Comparison of ENCODE assay signal across 8 mouse cellular contexts in the genomic region with DNA sequence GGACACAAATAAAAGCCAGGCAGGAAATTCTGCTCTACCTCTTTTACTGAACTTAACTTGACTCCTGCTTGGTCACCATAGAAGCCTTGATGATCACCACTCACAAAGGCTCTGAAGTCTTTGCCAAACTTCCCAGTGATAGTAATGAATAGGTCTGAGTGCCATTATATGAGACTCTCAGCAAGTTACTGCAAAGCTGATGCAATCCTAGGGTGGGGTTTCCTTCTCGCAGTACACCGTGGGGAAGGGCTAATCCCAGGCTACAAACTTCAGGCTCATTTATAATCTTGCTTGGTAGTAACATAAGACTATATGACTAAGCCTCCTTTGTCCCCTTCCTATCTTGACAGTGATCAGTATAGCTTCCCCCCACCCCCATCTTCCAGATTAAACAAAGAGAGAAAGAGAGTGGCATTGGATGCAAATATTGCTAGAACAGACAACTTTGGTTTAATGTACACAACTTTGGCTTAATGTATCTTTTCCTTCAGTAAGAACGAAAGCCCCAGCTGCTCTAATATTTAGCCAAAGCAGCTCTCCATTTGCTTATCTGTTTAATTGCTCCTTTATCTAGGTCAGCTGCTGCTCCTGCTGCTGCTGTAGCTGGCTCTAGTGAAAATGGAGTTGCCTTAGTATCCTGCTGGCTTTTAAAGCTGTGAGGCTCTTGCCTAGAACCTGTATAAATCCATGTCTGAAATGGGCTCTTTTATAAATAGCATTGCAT.
DNase-seq lines count a peak whose midpoint lies in the region; ATAC-seq and TF ChIP-seq lines count a peak whose summit lies in the region.
"Had no signal": no experiment of that assay in that cellular context is flagged by ENCODE, and none has a peak within 500 bp of the region (broad histone marks: within the 10 kb centered on the region; RNA-seq: fewer than 3 reads in every experiment).

No protein-coding gene starts in this region.

- no peak overlapping the region for H3K9ac ChIP-seq in kidney, embryonic 16.5 days (replicated peaks; ENCODE audit: low read length)
- H3K9ac ChIP-seq in hindbrain, postnatal 0 days (replicated peaks; ENCODE audit: low read length): no peak overlapping the region

- ATAC-seq in kidney, embryonic 16.5 days (ENCODE audit: low FRiP score, low TSS enrichment): no peak
- ATAC-seq in hindbrain, postnatal 0 days: 0 out of 2 replicates have a peak, but pooled peaks have one; percentile 45
- ATAC-seq: inflammation-experienced regulatory T-cells, adult 6 months had no signal

- peak overlapping the region; percentile 18; the same call in 1 of the 2 replicates for H3K27ac ChIP-seq in kidney, embryonic 16.5 days (ENCODE audit: low read length)
- peak overlapping the region; percentile 41; the same call in 1 of the 2 replicates for H3K27ac ChIP-seq in hindbrain, postnatal 0 days

- H3K4me3 ChIP-seq in kidney, embryonic 16.5 days (ENCODE audit: low read length): no peak overlapping the region
- H3K4me3 ChIP-seq in hindbrain, postnatal 0 days (ENCODE audit: low read length): no peak overlapping the region

- H3K4me1 ChIP-seq in kidney, embryonic 16.5 days (ENCODE audit: insufficient read depth, low read length): peaks cover 10% of the 10 kb centered on the region; the same call in 1 of the 2 replicates
- no peaks in the 10 kb centered on the region for H3K4me1 ChIP-seq in hindbrain, postnatal 0 days (ENCODE audit: insufficient read depth, low read length)

- TF ChIP-seq CTCF in hindbrain, postnatal 0 days (IDR thresholded peaks at IDR 0.05; ENCODE audit: low read depth): no peak

- H3K9me3 ChIP-seq in kidney, embryonic 16.5 days (ENCODE audit: low read length): no peaks in the 10 kb centered on the region
- H3K9me3 ChIP-seq in hindbrain, postnatal 0 days (ENCODE audit: low read length): no peaks in the 10 kb centered on the region

- no peak for DNase-seq in kidney, adult 9 months
- DNase-seq in R1 (ENCODE audit: low read depth, low spot score): peak; percentile 56
- peak; percentile 19 for DNase-seq in hindbrain, postnatal 0 days (ENCODE audit: low spot score)
- peak; percentile 72 for DNase-seq in retina, postnatal 1 day
- no peak for DNase-seq in kidney, postnatal 14 days
- DNase-seq in thymus, postnatal 4 days: no peak

- H3K36me3 ChIP-seq in kidney, embryonic 16.5 days (ENCODE audit: insufficient read depth, low read length): no peaks in the 10 kb centered on the region
- no peaks in the 10 kb centered on the region for H3K36me3 ChIP-seq in hindbrain, postnatal 0 days (ENCODE audit: insufficient read depth, low read length)

- H3K4me2 ChIP-seq in kidney, embryonic 16.5 days (replicated peaks; ENCODE audit: low read depth, low read length): no peak overlapping the region
- H3K4me2 ChIP-seq in hindbrain, postnatal 0 days (ENCODE audit: low read depth, low read length): no peak overlapping the region

- no peaks in the 10 kb centered on the region for H3K27me3 ChIP-seq in kidney, embryonic 16.5 days (ENCODE audit: insufficient read depth, low read length)
- no peaks in the 10 kb centered on the region for H3K27me3 ChIP-seq in hindbrain, postnatal 0 days (ENCODE audit: insufficient read depth, low read length)

- 45% methylated on average over 3 of the region's 3 CpGs for WGBS in kidney, embryonic 16.5 days
- WGBS in hindbrain, postnatal 0 days: 28% methylated on average over 3 of the region's 3 CpGs

Comparison
In these comparisons a context has a peak if more than half of its experiments do, and no peak if none do; other contexts are left out.
1. DNase-seq: peak in R1 (single experiment), hindbrain, postnatal 0 days (single experiment) and retina, postnatal 1 day (single experiment); none in kidney, adult 9 months (single experiment), kidney, postnatal 14 days (single experiment) and thymus, postnatal 4 days (single experiment).